Mouse (Mus musculus) megakaryocyte, embryonic 14.5 days (primary cell): ENCODE measurements around the gene Entpd1.

Source experiments
- FLI1 ChIP-seq: IDR thresholded peaks from 2 replicates; pipeline ENCODE4 v1.6.1; 2012; ENCODE audit warnings: low read length, inconsistent platforms, mixed read lengths
- GATA1 ChIP-seq: IDR thresholded peaks from 3 replicates; pipeline ENCODE4 v1.6.1; 2012; ENCODE audit warnings: mixed read lengths, low read length, inconsistent platforms, borderline replicate concordance

DNA sequence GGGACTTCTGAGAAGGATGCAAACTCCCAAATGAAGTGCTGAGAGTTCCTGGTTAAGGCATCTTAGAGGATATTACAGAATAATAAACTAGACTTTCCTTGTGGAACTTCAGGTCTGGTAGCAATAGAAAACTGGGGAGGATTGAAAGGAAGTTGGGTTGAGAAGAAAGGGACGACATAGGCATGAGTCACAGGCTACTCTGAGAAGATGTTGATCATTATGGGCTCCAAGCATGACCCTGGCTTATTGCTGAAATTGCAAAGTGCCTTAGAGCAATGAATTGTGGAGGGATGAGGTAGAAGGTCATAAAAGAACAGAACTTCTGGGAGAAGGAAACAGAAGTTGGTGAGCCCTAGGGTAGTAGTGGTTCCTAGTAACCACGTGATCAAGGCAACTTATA, 28.6 kb downstream of the Entpd1 start:
- TF ChIP-seq FLI1 = no peak
- no peak for TF ChIP-seq GATA1
